Mouse (Mus musculus): ENCODE measurements around the gene D630039A03Rik. TPM values are rescaled to one million over a fixed set of nuclear protein-coding genes. Genes with fewer than 3 reads are reported as not detected.

D630039A03Rik gene
- total RNA-seq, 2 experiments from 2014 or later = 0.20 to 0.43 TPM

GRCm38 (mm10) chr4:57930559-57931170, 14.6 kb upstream of the D630039A03Rik start:
- no peak for DNase-seq
- intact Hi-C loops (cut with DNase I) = no loop called here

DNA sequence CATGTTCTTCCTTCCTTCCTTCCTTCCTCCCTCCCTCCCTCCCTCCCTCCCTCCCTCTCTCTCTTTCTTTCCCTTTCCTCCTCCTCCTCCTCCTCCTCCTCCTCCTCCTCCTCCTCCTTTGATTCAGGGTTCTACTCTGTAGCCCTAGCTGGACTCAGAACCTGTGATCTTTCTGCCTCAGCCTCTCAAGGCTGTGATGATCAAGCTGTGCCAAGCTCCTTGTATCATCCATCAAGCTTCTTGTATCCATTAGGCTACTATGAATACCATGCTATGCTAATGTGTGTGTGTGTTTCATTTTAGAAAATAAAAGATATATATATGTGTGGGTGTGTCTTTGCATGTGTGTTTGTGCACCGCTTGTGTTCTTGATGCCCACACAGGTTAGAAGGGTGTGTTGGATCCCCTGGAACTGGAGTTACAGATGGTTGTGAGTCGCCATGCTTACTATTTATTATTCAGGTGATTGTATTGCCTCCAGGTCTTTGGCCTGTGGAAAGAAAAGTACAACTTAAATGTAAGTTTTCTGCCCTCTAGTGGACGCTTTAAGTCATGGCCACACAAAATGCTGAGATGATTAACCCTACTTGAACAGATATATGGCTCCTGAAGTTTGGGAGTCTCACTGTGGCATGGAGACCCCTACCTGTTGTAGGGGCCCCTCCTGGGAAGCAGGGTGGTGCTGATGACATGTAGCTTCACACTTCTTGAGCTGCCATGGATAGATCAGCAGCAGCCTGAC, 11.5 kb upstream of the D630039A03Rik start:
- DNase-seq = peak in 1 of 2 experiments; percentile 30
- intact Hi-C loops (cut with DNase I) = no loop called here

GRCm38 (mm10) chr4:57924556-57925071, 8.5 kb upstream of the D630039A03Rik start:
- intact Hi-C loops (cut with DNase I) = no loop called here
- DNase-seq = no peak

DNA sequence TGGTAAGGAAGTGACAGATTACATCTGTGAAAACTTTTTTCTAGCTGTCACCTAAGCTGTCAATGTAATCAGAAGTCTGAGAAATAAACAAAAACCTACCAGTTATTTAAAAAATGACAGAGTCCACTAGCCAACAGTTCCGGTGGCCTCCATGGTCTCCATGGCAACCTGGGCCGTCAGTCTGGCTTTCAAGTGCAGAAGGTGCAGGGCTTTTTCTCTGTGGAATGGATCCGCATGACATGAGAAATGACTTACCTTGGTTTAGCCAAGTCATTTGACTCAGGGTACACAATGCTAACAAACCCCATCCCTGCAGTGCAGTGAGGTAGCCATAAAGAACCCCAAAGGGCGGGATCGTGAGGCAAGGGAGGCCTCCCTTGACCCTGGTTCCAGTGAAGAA, 6.1 kb upstream of the D630039A03Rik start:
- intact Hi-C loops (cut with DNase I) = no loop called here
- no peak for DNase-seq

GRCm38 (mm10) chr4:57920522-57920921, 4.4 kb upstream of the D630039A03Rik start:
- no peak for DNase-seq
- intact Hi-C loops (cut with DNase I) = no loop called here

GRCm38 (mm10) chr4:57919494-57920423, 3.7 kb upstream of the D630039A03Rik start:
- intact Hi-C loops (cut with DNase I) = no loop called here
- DNase-seq = no peak

DNA sequence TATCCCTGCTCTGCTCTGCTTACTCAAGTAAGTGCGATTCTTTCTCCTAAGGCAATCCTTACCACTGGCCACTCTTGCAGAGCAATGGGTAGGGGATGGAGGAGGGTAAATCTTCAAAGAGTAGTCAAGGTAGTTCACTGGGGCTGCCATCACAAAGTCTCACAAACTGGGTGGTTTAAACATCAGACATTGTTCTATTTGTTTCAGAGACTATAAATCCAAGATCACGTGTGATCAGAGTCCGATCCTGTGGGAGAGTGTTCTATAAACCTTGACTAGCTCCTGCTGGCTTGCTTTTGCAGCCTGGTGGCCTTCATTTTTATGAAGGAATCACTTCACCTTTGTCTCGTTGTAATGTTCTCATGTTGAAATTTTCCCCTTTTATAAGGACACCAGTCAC, 614 bp upstream of the D630039A03Rik start:
- intact Hi-C loops (cut with DNase I) = no loop called here
- no peak for DNase-seq

- DNase-seq = peak; percentile 57 to 61
- intact Hi-C loops (cut with DNase I) = no loop called here
Measured at GRCm38 (mm10) chr4:57915216-57915965, 706 bp downstream of the D630039A03Rik start.

- DNase-seq = no peak
- intact Hi-C loops (cut with DNase I) = no loop called here
Measured at GRCm38 (mm10) chr4:57914193-57915190, 1.6 kb downstream of the D630039A03Rik start.

DNA sequence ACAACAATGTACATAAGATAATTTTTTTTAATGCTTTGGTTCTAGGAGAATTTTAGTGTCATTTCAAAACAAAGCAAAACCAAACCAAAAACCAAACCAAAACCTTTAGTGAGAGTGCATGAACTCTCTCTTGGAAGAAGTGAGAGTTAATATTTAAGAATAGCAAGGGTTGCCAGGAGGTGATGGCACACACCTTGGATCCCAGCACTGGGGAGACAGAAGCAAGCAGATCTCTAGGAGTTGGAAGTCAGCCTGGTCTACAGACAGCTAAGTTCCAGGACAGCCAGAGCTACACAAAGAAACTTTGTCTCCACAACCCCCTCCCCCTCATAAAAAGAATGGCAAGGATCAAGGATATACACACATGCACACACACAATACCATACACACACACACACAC, 3.1 kb downstream of the D630039A03Rik start:
- intact Hi-C loops (cut with DNase I) = no loop called here
- no peak for DNase-seq

DNA sequence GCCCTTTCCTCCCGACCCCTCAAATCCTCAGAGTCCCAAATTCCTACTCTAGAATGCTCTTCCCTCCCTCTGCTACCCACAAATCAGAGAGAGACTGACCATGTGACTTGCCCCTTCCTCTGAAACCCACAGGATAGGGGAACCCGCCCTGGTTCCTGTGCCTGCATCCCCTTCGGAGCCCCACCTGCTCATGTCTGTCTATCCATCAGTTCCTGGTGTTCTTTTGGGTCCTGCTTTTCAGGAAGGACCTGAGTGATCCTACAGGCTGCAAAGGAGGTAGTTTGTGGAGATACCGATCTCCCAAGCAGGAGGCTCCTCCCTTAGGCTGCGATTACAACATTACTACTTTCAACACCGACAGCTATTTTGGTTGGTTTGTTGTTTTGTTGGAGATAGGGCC, 7.2 kb downstream of the D630039A03Rik start:
- DNase-seq = no peak
- intact Hi-C loops (cut with DNase I) = loop anchor here (10.0 kb wide), 2 partner anchors 346 to 534 kb away; no protein-coding TSS in a partner anchor

- DNase-seq = no peak
- intact Hi-C loops (cut with DNase I) = loop anchor here (10.0 kb wide), 2 partner anchors 348 to 532 kb away; no protein-coding TSS in a partner anchor
Measured at GRCm38 (mm10) chr4:57906708-57907107, 9.4 kb downstream of the D630039A03Rik start.

- intact Hi-C loops (cut with DNase I) = loop anchor here (1.0 to 10.0 kb wide), 4 partner anchors 231 to 530 kb away; no protein-coding TSS in a partner anchor
- DNase-seq = no peak
Measured at GRCm38 (mm10) chr4:57904638-57905037, 11.5 kb downstream of the D630039A03Rik start.

DNA sequence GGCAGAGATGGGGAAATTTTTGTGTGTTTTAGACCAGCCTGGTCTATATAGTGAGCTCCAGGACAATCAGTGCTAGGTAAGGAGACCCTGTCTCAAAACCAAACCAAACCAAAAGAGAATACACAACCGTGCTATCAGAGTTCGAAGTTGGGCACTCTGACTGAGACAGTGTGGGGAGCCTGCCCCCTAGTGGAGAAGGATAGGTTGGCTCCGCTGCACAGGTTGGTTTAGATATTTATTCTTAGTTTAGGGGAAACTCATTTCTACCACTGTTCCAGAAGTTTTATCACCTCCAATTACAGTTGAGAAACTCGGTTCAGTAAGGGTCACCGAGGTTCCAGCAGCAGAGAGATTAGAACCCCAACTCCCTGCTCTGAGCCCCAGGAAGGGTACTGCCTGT, 11.9 kb downstream of the D630039A03Rik start:
- intact Hi-C loops (cut with DNase I) = loop anchor here (1.0 to 10.0 kb wide), 4 partner anchors 231 to 529 kb away; no protein-coding TSS in a partner anchor

DNA sequence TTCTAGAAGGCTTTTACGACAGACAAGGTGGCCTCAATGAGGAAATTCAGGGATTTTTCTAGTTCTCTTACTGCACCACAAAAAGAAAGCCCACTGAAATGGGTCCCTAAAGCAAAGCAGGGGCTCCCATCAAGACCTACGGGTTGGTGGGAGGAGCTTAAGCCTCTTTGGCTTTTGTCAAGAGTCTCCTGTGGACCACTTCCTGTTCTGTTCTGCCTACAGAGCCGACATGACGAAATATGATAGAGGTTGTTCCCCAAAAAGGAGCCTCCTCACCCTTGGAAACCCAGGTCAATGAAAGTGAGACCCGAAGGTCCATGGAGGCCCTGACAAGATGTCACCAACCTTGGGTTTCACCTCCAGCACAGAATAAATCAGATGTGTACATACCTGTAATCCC, 13.5 kb downstream of the D630039A03Rik start:
- no peak for DNase-seq
- intact Hi-C loops (cut with DNase I) = loop anchor here (5.0 to 10.0 kb wide), 3 partner anchors 352 to 528 kb away; no protein-coding TSS in a partner anchor

More for the DNA sequence above, 11.9 kb downstream of the D630039A03Rik start:
- DNase-seq = peak; percentile 76 to 83

DNA sequence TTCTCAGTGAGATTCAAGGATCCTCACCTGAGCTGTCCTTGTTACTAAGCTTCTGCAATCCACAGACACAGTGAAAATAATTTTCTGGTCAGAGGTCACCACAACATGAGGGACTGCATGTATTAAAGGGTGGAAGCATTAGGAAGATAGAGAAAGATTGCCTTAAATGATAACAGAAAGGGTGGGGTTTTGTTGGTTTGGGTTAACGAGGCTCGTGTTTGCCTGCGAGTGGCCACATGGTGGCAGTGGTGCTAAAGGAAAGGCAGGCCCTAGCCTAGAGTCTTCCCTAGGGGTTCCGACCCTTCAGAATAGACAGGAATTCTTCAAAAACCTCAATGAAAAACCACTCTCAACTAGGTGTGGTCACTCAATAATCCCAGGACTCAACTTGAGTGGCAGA, 14.9 kb downstream of the D630039A03Rik start:
- DNase-seq = peak; percentile 50 to 63
- intact Hi-C loops (cut with DNase I) = loop anchor here (1.0 to 10.0 kb wide), 4 partner anchors 178 to 526 kb away; no protein-coding TSS in a partner anchor

DNA sequence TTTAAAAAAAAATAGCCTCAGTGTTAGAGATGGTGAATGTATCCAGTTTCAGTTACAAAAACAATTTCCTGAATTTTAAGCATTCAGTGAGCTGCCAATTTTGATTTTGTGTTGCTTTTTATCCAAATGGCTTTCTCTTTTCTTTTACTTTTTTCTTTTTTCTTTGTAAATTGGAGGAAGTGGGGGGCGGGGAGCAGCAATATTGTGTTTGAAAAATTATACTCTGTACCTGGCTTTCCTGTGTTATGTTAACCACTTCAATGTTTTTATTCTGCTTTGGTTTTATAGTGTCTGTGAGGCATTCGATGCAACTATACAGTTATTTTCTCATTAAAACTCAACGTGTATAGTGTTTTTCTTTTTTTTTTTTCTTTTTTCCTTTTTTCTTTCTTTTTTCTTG, 19.5 kb downstream of the D630039A03Rik start:
- DNase-seq = no peak
- intact Hi-C loops (cut with DNase I) = no loop called here

GRCm38 (mm10) chr4:57895902-57896301, 20.2 kb downstream of the D630039A03Rik start:
- DNase-seq = no peak
- intact Hi-C loops (cut with DNase I) = no loop called here

All from heart, postnatal 14 days (tissue).